Mouse (Mus musculus): ENCODE data around the gene Rnf214.

Rnf214 gene

DNA sequence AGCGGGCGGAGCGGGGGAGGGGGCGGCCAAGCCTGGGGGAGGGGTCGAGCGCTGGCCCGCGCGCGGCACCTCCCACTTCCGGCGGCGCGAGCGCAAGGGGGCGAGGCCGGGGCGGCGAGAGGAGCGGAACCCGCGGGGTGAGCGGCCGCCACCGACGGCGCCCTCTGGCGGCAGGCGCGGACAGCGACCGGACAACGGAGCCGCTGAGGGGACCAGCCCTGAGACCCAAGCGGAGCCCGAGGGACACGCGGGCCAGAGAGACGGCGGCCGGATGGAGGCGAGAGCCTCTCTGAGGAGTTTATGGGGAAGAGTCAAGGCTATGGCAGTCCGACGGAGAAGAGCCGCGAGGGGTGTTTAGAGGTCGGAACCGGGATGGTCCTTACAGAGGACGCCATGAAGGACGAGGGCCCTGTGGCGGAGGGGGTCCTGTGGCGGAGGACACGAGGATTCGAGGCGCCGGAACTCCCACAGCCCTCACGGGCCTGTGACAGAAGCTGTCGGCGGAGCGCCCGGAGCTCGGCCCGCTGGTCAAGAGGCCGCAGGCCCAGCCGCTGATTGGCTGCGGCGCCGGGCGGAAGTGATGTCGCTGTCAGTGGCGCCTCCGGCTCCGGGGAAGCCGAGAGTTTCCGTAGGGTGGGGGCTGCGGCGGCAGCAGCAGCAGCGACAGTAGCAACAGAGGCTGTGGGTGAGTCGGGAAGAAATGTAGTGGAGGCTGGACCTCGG is at the start of gene Rnf214, which contains the start of gene Pcsk7:
TSS of gene Rnf214 (minus strand) at position 557 of the 723 bp plus-strand sequence.
TSS of gene Pcsk7 (plus strand) at position 143 of the 723 bp plus-strand sequence.
- peak; percentile 94 to 96 for DNase-seq

GRCm38 (mm10) chr9:45955107-45955963 is 48.6 kb upstream of the Rnf214 start, which contains the start of gene Sidt2:
Sidt2 (minus strand) TSS chr9:45955258.
- DNase-seq, result peak; percentile 92 to 93

- peak in 1 of 2 experiments; percentile 58 for DNase-seq
Observed at GRCm38 (mm10) chr9:45954294-45955106, 47.8 kb upstream of the Rnf214 start.

GRCm38 (mm10) chr9:45953511-45954293 is 47.0 kb upstream of the Rnf214 start:
- DNase-seq, result no peak

GRCm38 (mm10) chr9:45952890-45953289 is 46.2 kb upstream of the Rnf214 start:
- no peak for DNase-seq

DNA sequence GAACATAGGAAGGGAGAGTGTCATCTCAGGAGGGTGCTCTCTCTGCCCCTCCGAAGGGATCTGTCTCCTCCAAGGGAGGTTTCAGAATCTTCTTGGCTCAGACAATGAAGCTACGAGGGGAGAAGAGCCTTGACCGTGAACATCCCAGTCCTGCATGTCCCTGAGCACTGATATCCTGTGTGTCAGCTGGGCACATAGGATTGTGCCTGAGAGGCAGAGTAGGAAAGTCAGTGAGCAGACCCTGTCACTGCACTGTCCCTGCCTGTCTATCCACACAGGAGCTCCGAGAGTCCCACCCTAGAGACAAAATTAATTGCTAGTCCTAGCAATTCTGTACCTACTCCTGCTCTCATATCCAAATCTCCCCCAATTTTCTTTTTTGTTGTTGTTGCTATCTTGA is 45.3 kb upstream of the Rnf214 start:
- DNase-seq, result no peak

GRCm38 (mm10) chr9:45946872-45947183 is 40.1 kb upstream of the Rnf214 start:
- no peak for DNase-seq

GRCm38 (mm10) chr9:45946182-45946871 is 39.6 kb upstream of the Rnf214 start:
- no peak for DNase-seq

- DNase-seq, result peak; percentile 61 to 69
Observed at GRCm38 (mm10) chr9:45945721-45946120, 39.0 kb upstream of the Rnf214 start.

DNA sequence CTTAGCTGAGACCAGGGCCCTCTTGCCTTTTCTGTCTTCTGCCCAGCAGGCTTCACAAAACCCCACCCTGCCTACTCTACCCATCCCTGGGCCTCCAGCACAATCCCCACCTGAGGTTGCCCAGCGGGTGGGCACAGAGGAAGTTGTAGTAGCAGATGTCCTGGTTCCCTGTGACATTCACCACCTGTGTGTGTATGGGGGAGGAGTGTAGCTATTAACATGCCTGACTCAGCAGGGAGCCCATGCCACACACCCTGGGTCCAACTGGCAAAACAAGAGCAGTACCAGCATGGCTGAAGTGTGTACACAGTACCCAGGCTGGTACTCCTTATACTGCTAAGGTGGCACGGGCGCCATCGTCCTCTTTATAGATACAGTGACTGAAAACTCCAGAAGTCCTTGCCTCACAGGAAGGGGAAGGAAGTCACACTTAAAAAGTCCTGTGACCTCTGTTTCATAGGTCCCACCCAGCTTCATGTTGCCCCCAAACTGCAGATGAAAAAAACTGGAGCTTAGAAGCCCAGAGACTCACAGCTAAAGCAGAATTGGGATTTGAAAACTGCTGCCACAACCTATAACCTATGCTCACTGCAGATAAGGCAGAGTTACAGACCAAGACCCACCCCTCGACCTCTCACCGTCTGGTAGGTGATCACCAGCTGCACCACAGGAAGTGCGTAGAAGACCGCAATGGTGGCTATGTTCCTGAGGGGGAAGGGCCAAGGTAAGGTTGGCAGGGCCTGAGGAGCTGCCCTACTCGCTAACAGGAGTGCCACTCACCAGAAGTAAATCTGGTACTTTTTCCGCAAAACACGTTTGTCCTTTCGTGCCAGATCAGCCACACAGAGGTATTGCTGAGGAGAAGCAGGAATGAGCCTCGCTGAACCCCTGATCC is 38.0 kb upstream of the Rnf214 start:
- DNase-seq, result peak; percentile 57 to 64

- peak; percentile 57 to 61 for DNase-seq
Observed at GRCm38 (mm10) chr9:45943628-45944505, 37.2 kb upstream of the Rnf214 start.

DNA sequence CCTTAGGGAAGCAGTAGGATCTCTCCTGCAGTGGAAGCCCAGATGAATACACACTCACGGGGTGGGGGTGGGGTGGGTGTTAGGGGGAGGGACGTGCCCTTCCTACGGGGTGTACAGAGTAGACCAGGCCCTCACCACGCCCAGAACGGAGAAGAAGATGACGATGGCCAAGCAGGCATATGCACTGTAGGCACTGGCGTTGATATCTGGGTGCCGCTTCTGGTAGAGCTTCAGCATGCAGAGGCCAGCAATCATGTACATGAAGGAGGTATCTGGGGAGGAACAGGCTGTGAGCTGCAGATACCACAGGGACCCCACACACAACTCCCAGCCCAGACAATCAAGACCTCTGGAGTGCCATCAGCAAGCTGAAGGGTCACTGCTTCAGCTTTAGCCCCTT is 36.2 kb upstream of the Rnf214 start:
- no peak for DNase-seq

GRCm38 (mm10) chr9:45942464-45942863 is 35.8 kb upstream of the Rnf214 start:
- DNase-seq, result no peak

DNA sequence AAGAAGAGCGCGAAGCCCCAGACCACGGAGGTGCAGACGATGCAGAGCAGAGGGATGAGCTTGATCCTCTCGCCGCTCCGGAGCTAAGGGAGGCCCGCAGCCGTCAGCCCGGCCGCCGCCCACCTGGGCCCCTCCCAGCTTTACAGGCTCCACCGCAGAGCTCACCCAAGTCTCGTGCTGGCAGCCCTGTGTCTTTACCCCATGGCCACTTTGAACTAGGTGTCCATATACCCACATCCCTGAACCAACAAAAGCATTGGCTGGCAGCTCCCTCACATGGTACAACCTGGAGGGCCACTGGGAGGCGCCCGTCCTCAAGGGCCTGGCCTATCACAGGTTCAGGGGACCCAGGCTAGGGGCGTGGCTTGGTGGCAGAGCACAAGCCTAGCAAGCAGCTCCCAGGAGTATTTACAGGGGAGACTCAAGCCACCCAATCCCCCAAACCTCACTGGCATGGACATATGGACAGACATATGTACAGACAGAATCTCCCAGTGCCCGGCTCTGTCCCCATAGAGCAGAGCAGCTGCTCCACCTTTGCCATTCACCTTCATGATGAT is 34.7 kb upstream of the Rnf214 start:
- peak in 1 of 2 experiments; percentile 54 for DNase-seq

DNA sequence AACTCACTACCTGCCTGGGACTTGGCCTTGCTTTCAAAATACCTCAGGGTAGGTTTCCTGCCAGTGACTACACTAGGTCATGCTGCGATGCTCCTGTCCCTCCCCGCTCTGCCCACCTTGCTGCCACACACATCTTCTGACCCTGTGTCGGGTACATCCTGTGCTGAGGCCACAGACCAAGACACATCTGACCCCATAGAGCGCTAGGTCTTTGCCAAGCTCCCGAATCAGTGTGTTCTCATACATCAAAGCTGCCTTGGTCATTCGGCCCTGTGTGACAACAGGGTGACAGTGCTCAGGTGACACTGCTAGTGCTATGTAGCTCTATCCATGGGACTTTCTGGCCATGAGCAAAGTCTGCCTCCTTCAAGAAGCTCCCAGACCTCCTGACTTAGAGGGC is 33.1 kb upstream of the Rnf214 start:
- DNase-seq, result no peak

- no peak for DNase-seq
Observed at GRCm38 (mm10) chr9:45938952-45939637, 32.4 kb upstream of the Rnf214 start.

DNA sequence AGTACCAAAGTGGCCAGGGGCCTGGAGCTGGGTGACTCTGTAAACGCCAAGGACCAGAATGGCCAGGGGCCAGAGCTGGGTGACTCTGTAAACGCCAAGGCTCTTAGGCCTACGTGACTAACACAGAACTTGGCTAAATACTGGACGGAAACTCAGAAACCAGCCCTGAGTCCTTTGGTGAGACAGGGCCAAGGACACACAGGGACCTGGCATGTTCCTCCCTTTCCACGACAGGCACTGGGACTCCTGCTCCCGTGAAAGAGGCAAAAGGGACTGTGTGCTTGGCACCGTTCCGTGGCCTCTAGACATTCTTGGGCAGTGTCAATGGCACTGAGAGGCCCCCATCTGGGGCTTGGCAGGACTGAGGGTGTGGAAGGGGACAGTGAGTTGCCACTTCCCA is 31.4 kb upstream of the Rnf214 start:
- DNase-seq, result no peak

- DNase-seq, result peak; percentile 66 to 67
Observed at GRCm38 (mm10) chr9:45936883-45937282, 30.2 kb upstream of the Rnf214 start.

Data from cerebellum, adult 18-20 months (tissue).